In genomic region chr4:62560963-62561629, GRCm38 (mm10) we compare ENCODE assay signal across 8 mouse cellular contexts. TPM values are rescaled to one million over a fixed set of nuclear protein-coding genes. Genes with fewer than 3 reads are reported as not detected.
DNase-seq lines count a peak whose midpoint lies in the region; ATAC-seq lines count a peak whose summit lies in the region.

No protein-coding gene starts in this region.

- H3K9ac ChIP-seq in forebrain, embryonic 12.5 days: no peak overlapping the region
- H3K9ac ChIP-seq in hindbrain, embryonic 12.5 days: no peak overlapping the region

- H3K9me3 ChIP-seq in forebrain, embryonic 12.5 days: no peaks in the 10 kb centered on the region
- H3K9me3 ChIP-seq in hindbrain, embryonic 12.5 days (replicated peaks): no peaks in the 10 kb centered on the region
- no peaks in the 10 kb centered on the region for H3K9me3 ChIP-seq in megakaryocyte, embryonic 14.5 days

- H3K27ac ChIP-seq in forebrain, embryonic 12.5 days: no peak overlapping the region
- no peak overlapping the region for H3K27ac ChIP-seq in hindbrain, embryonic 12.5 days

- peaks cover 5% of the 10 kb centered on the region; the same call in 1 of the 2 replicates for H3K4me1 ChIP-seq in forebrain, embryonic 12.5 days
- peaks cover 6% of the 10 kb centered on the region; the same call in 1 of the 2 replicates for H3K4me1 ChIP-seq in hindbrain, embryonic 12.5 days
- H3K4me1 ChIP-seq in megakaryocyte, embryonic 14.5 days: peaks cover 2% of the 10 kb centered on the region; the same call in 1 of the 2 replicates

- no peak overlapping the region for H3K4me2 ChIP-seq in forebrain, embryonic 12.5 days
- H3K4me2 ChIP-seq in hindbrain, embryonic 12.5 days (replicated peaks): no peak overlapping the region

- no peak overlapping the region for H3K4me3 ChIP-seq in forebrain, embryonic 12.5 days (replicated peaks)
- no peak overlapping the region for H3K4me3 ChIP-seq in hindbrain, embryonic 12.5 days
- H3K4me3 ChIP-seq in megakaryocyte, embryonic 14.5 days (replicated peaks): peak overlapping the region; percentile 14

- 23% methylated on average over 4 of the region's 4 CpGs for WGBS in forebrain, embryonic 12.5 days
- WGBS in hindbrain, embryonic 12.5 days: 27% methylated on average over 4 of the region's 4 CpGs

- peak; percentile 77 for DNase-seq in MN1 (ENCODE audit: low spot score)
- DNase-seq in c-Kit-positive CD71-negative TER-119-negative erythroid progenitor cells, embryonic 14.5 days (ENCODE audit: low read depth): peak; percentile 78
- peak; percentile 80 to 83 for DNase-seq in layer of hippocampus, postnatal 10 days (ENCODE audit: low spot score in 2 of 2)
- DNase-seq in right cerebral cortex, adult 18-20 months: peak; percentile 70
- peak; percentile 47 to 73 for DNase-seq in urinary bladder, postnatal 4 days (ENCODE audit: low spot score in 2 of 2)

- no peaks in the 10 kb centered on the region for H3K36me3 ChIP-seq in forebrain, embryonic 12.5 days (replicated peaks)
- no peaks in the 10 kb centered on the region for H3K36me3 ChIP-seq in hindbrain, embryonic 12.5 days
- no peaks in the 10 kb centered on the region for H3K36me3 ChIP-seq in megakaryocyte, embryonic 14.5 days (replicated peaks; ENCODE audit: low read length)

- peaks cover 9% of the 10 kb centered on the region for H3K27me3 ChIP-seq in forebrain, embryonic 12.5 days
- no peaks in the 10 kb centered on the region for H3K27me3 ChIP-seq in hindbrain, embryonic 12.5 days
- peaks cover 28% of the 10 kb centered on the region for H3K27me3 ChIP-seq in megakaryocyte, embryonic 14.5 days (replicated peaks)

- ATAC-seq in forebrain, embryonic 12.5 days (ENCODE audit: low FRiP score): peak; percentile 85
- ATAC-seq in hindbrain, embryonic 12.5 days (ENCODE audit: low FRiP score): peak; percentile 62

RNA-seq across cellular contexts. Expression of gene Rgs3, which starts 1.4 kb away (rescaled TPM):
- 54.3 and 60.2 TPM in 2 replicates for polyA plus RNA-seq in forebrain, embryonic 12.5 days (2016; fragmentation: Nextera tagmentation; extraction: Ambion mirVana)
- polyA plus RNA-seq in hindbrain, embryonic 12.5 days (2016; fragmentation: Nextera tagmentation; extraction: Ambion mirVana): 70.9 and 71.6 TPM in 2 replicates
- total RNA-seq in layer of hippocampus, postnatal 10 days (2021): 10 to 100 TPM; 22.2 to 23.9 TPM
- polyA plus RNA-seq in megakaryocyte, embryonic 14.5 days (2012; ENCODE audit: insufficient read depth, low replicate concordance): 6.4 and 10.5 TPM in 2 replicates

RNA-seq across cellular contexts. Expression of gene 4933430I17Rik, which starts 35.9 kb away (rescaled TPM):
- 1.4 TPM in 2 replicates for polyA plus RNA-seq in forebrain, embryonic 12.5 days (2016; fragmentation: Nextera tagmentation; extraction: Ambion mirVana)
- 0.84 and 1.2 TPM in 2 replicates for polyA plus RNA-seq in hindbrain, embryonic 12.5 days (2016; fragmentation: Nextera tagmentation; extraction: Ambion mirVana)
- under 1 TPM; 0.18 to 0.46 TPM for total RNA-seq in layer of hippocampus, postnatal 10 days (2021)
- polyA plus RNA-seq in megakaryocyte, embryonic 14.5 days (2012; ENCODE audit: insufficient read depth, low replicate concordance): not detected in 2 replicates

RNA-seq across cellular contexts. Expression of gene Pole3, which starts 36.2 kb away (rescaled TPM):
- 113 and 115 TPM in 2 replicates for polyA plus RNA-seq in forebrain, embryonic 12.5 days (2016; fragmentation: Nextera tagmentation; extraction: Ambion mirVana)
- polyA plus RNA-seq in hindbrain, embryonic 12.5 days (2016; fragmentation: Nextera tagmentation; extraction: Ambion mirVana): 80.2 and 84.7 TPM in 2 replicates
- total RNA-seq in layer of hippocampus, postnatal 10 days (2021): 10 to 100 TPM; 29.4 to 30.5 TPM
- 4.7 and 21.6 TPM in 2 replicates for polyA plus RNA-seq in megakaryocyte, embryonic 14.5 days (2012; ENCODE audit: insufficient read depth, low replicate concordance)

RNA-seq across cellular contexts. Expression of gene Alad, which starts 41.4 kb away (rescaled TPM):
- 67.5 and 74.1 TPM in 2 replicates for polyA plus RNA-seq in forebrain, embryonic 12.5 days (2016; fragmentation: Nextera tagmentation; extraction: Ambion mirVana)
- polyA plus RNA-seq in hindbrain, embryonic 12.5 days (2016; fragmentation: Nextera tagmentation; extraction: Ambion mirVana): 58.8 and 64.3 TPM in 2 replicates
- total RNA-seq in layer of hippocampus, postnatal 10 days (2021): 10 to 100 TPM; 27.7 to 28.0 TPM
- 28.3 and 75.7 TPM in 2 replicates for polyA plus RNA-seq in megakaryocyte, embryonic 14.5 days (2012; ENCODE audit: insufficient read depth, low replicate concordance)

RNA-seq across cellular contexts. Expression of gene Hdhd3, which starts 57.8 kb away (rescaled TPM):
- polyA plus RNA-seq in forebrain, embryonic 12.5 days (2016; fragmentation: Nextera tagmentation; extraction: Ambion mirVana): 7.7 and 9.5 TPM in 2 replicates
- 11.8 and 12.7 TPM in 2 replicates for polyA plus RNA-seq in hindbrain, embryonic 12.5 days (2016; fragmentation: Nextera tagmentation; extraction: Ambion mirVana)
- 1 to 10 TPM; 7.1 to 9.4 TPM for total RNA-seq in layer of hippocampus, postnatal 10 days (2021)
- polyA plus RNA-seq in megakaryocyte, embryonic 14.5 days (2012; ENCODE audit: insufficient read depth, low replicate concordance): 1.5 TPM in 1 of 2 replicates, not detected in the other
